In the genomic region with DNA sequence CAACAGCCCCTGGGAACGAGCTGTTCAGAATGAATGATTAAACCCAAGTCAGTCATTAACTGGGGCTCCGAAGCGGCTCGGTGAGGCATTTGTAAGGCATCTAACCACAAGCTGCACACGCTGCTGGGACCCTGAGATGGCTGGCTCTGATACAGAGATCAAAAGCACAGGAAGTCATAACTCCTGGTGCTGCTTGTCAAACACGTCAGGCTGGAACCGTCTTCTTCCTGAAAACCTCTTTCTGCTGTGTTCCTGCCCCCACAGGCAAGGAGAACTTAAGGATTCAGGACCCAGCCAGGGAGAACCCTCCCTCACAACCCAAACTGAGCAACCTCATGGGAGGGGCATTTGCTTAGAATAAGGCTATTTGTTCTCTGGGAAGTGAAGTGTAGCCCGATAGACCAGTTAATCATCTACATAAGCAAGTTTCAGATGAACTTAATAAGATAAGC, we compare ENCODE assay signal across 9 mouse cellular contexts. TPM values are rescaled to one million over a fixed set of nuclear protein-coding genes. Genes with fewer than 3 reads are reported as not detected.
DNase-seq lines count a peak whose midpoint lies in the region; ATAC-seq and TF ChIP-seq lines count a peak whose summit lies in the region.
"Had no signal": no experiment of that assay in that cellular context is flagged by ENCODE, and none has a peak within 500 bp of the region (broad histone marks: within the 10 kb centered on the region; RNA-seq: fewer than 3 reads in every experiment).

No protein-coding gene starts in this region.

- no peak overlapping the region for H3K4me3 ChIP-seq in heart, embryonic 10.5 days
- no peak overlapping the region for H3K4me3 ChIP-seq in heart, embryonic 12.5 days
- H3K4me3 ChIP-seq in embryonic facial prominence, embryonic 13.5 days, result no peak overlapping the region
- H3K4me3 ChIP-seq in limb, embryonic 13.5 days, result no peak overlapping the region
- H3K4me3 ChIP-seq in stomach, postnatal 0 days (ENCODE audit: low read depth, low read length), result no peak overlapping the region
- H3K4me3 ChIP-seq in heart, embryonic 11.5 days (ENCODE audit: low read depth, low read length), result no peak overlapping the region
- H3K4me3 ChIP-seq: megakaryocyte, embryonic 14.5 days had no signal

- no peaks in the 10 kb centered on the region for H3K36me3 ChIP-seq in heart, embryonic 10.5 days
- no peaks in the 10 kb centered on the region for H3K36me3 ChIP-seq in heart, embryonic 12.5 days
- no peaks in the 10 kb centered on the region for H3K36me3 ChIP-seq in embryonic facial prominence, embryonic 13.5 days
- no peaks in the 10 kb centered on the region for H3K36me3 ChIP-seq in limb, embryonic 13.5 days
- no peaks in the 10 kb centered on the region for H3K36me3 ChIP-seq in stomach, postnatal 0 days (ENCODE audit: control insufficient read depth, insufficient read depth, low read length)
- H3K36me3 ChIP-seq in heart, embryonic 11.5 days (ENCODE audit: control insufficient read depth, insufficient read depth, low read length), result no peaks in the 10 kb centered on the region

- WGBS in heart, embryonic 10.5 days, result 37% methylated on average over 8 of the region's 8 CpGs
- 53% methylated on average over 8 of the region's 8 CpGs for WGBS in heart, embryonic 12.5 days
- WGBS in embryonic facial prominence, embryonic 13.5 days, result 19% methylated on average over 8 of the region's 8 CpGs
- 4% methylated on average over 8 of the region's 8 CpGs for WGBS in limb, embryonic 13.5 days
- 12% methylated on average over 8 of the region's 8 CpGs for WGBS in stomach, postnatal 0 days
- 42% methylated on average over 8 of the region's 8 CpGs for WGBS in heart, embryonic 11.5 days (ENCODE audit: insufficient replicate concordance)

- no peak for ATAC-seq in heart, embryonic 12.5 days (ENCODE audit: insufficient number of reproducible peaks, low FRiP score)
- no peak for ATAC-seq in embryonic facial prominence, embryonic 13.5 days (ENCODE audit: insufficient number of reproducible peaks, insufficient read depth, low FRiP score, low TSS enrichment, low read depth)
- ATAC-seq in limb, embryonic 13.5 days (ENCODE audit: low FRiP score, low read depth), result no peak
- peak; percentile 33; the same call in 1 of the 2 replicates for ATAC-seq in stomach, postnatal 0 days (ENCODE audit: low FRiP score, low TSS enrichment)
- no peak for ATAC-seq in heart, embryonic 11.5 days (replicated peaks; ENCODE audit: insufficient number of reproducible peaks, low FRiP score, low TSS enrichment)

- TF ChIP-seq CTCF in stomach, postnatal 0 days (IDR thresholded peaks at IDR 0.05; ENCODE audit: low read depth), result no peak; the same call in 1 of the 2 replicates

- peak overlapping the region; percentile 42; the same call in 1 of the 2 replicates for H3K27ac ChIP-seq in heart, embryonic 10.5 days
- H3K27ac ChIP-seq in heart, embryonic 12.5 days (ENCODE audit: poor library complexity, severe bottlenecking), result no peak overlapping the region
- H3K27ac ChIP-seq in embryonic facial prominence, embryonic 13.5 days, result 0 out of 2 replicates have a peak overlapping the region, but pooled peaks have one; percentile 4
- peak overlapping the region; percentile 52; the same call in 1 of the 2 replicates for H3K27ac ChIP-seq in limb, embryonic 13.5 days
- H3K27ac ChIP-seq in stomach, postnatal 0 days (replicated peaks), result peak overlapping the region; percentile 19
- no peak overlapping the region for H3K27ac ChIP-seq in heart, embryonic 11.5 days (ENCODE audit: low read depth, low read length)

- H3K4me2 ChIP-seq in heart, embryonic 12.5 days, result no peak overlapping the region
- no peak overlapping the region for H3K4me2 ChIP-seq in embryonic facial prominence, embryonic 13.5 days
- no peak overlapping the region for H3K4me2 ChIP-seq in limb, embryonic 13.5 days (replicated peaks)
- H3K4me2 ChIP-seq in stomach, postnatal 0 days (replicated peaks; ENCODE audit: low read depth), result no peak overlapping the region
- no peak overlapping the region for H3K4me2 ChIP-seq in heart, embryonic 11.5 days

- 0 out of 2 replicates have a peak, but pooled peaks cover 5% of the 10 kb centered on the region for H3K27me3 ChIP-seq in heart, embryonic 10.5 days (ENCODE audit: insufficient read depth, poor library complexity, severe bottlenecking)
- no peaks in the 10 kb centered on the region for H3K27me3 ChIP-seq in heart, embryonic 12.5 days (replicated peaks)
- no peaks in the 10 kb centered on the region for H3K27me3 ChIP-seq in embryonic facial prominence, embryonic 13.5 days
- H3K27me3 ChIP-seq in limb, embryonic 13.5 days, result no peaks in the 10 kb centered on the region
- no peaks in the 10 kb centered on the region for H3K27me3 ChIP-seq in stomach, postnatal 0 days (ENCODE audit: control insufficient read depth, insufficient read depth, low read length)
- H3K27me3 ChIP-seq in heart, embryonic 11.5 days (ENCODE audit: control insufficient read depth, insufficient read depth, low read length), result no peaks in the 10 kb centered on the region

- H3K9me3 ChIP-seq in heart, embryonic 10.5 days, result no peaks in the 10 kb centered on the region
- no peaks in the 10 kb centered on the region for H3K9me3 ChIP-seq in heart, embryonic 12.5 days (replicated peaks)
- H3K9me3 ChIP-seq in embryonic facial prominence, embryonic 13.5 days, result no peaks in the 10 kb centered on the region
- H3K9me3 ChIP-seq in limb, embryonic 13.5 days, result no peaks in the 10 kb centered on the region
- no peaks in the 10 kb centered on the region for H3K9me3 ChIP-seq in stomach, postnatal 0 days (ENCODE audit: control insufficient read depth, low read length)
- H3K9me3 ChIP-seq in heart, embryonic 11.5 days (replicated peaks; ENCODE audit: control insufficient read depth, low read length), result no peaks in the 10 kb centered on the region
- H3K9me3 ChIP-seq: megakaryocyte, embryonic 14.5 days had no signal

- peak; percentile 76 for TF ChIP-seq EP300 in stomach, postnatal 0 days (optimal IDR thresholded peaks at IDR 0.05)

- intact Hi-C loops in heart, postnatal 36 days (cut with DNase I), result no loop called here
- intact Hi-C loops in left cerebral cortex, postnatal 36 days (cut with DNase I), result no loop called here

- no peak overlapping the region for H3K9ac ChIP-seq in heart, embryonic 12.5 days
- no peak overlapping the region for H3K9ac ChIP-seq in embryonic facial prominence, embryonic 13.5 days
- no peak overlapping the region for H3K9ac ChIP-seq in limb, embryonic 13.5 days
- no peak overlapping the region for H3K9ac ChIP-seq in stomach, postnatal 0 days (ENCODE audit: low read length)
- no peak overlapping the region for H3K9ac ChIP-seq in heart, embryonic 11.5 days (ENCODE audit: low read depth, low read length)

- H3K4me1 ChIP-seq in heart, embryonic 10.5 days, result peaks cover 25% of the 10 kb centered on the region
- peaks cover 14% of the 10 kb centered on the region for H3K4me1 ChIP-seq in heart, embryonic 12.5 days (replicated peaks)
- H3K4me1 ChIP-seq in embryonic facial prominence, embryonic 13.5 days, result peaks cover 17% of the 10 kb centered on the region
- peaks cover 34% of the 10 kb centered on the region for H3K4me1 ChIP-seq in limb, embryonic 13.5 days
- peaks cover 3% of the 10 kb centered on the region; the same call in 1 of the 2 replicates for H3K4me1 ChIP-seq in stomach, postnatal 0 days (replicated peaks; ENCODE audit: control insufficient read depth, insufficient read depth)
- H3K4me1 ChIP-seq in heart, embryonic 11.5 days (ENCODE audit: control insufficient read depth, insufficient read depth, low read length), result peaks cover 5% of the 10 kb centered on the region; the same call in 1 of the 2 replicates

- no peak for DNase-seq in heart, embryonic 10.5 days (ENCODE audit: low spot score)
- DNase-seq in stomach, postnatal 0 days (ENCODE audit: low spot score), result no peak
- DNase-seq in heart, postnatal 36 days, result no peak
- no peak for DNase-seq in left cerebral cortex, postnatal 36 days (ENCODE audit: low spot score in 2 of 2)

RNA-seq across cellular contexts. Expression of gene Glrp1, which starts 34.3 kb away (rescaled TPM):
- polyA plus RNA-seq in heart, embryonic 10.5 days (2016; fragmentation: Nextera tagmentation; extraction: Ambion mirVana), result 0.10 TPM in 1 of 2 replicates, not detected in the other
- 0.09 and 0.11 TPM in 2 replicates for polyA plus RNA-seq in heart, embryonic 12.5 days (2016; fragmentation: Nextera tagmentation; extraction: Ambion mirVana)
- polyA plus RNA-seq in embryonic facial prominence, embryonic 13.5 days (2015; fragmentation: Nextera tagmentation; extraction: Ambion mirVana), result not detected in 2 replicates
- not detected in 2 replicates for polyA plus RNA-seq in limb, embryonic 13.5 days (2015; fragmentation: Nextera tagmentation; extraction: Ambion mirVana)
- not detected in 2 replicates for polyA plus RNA-seq in stomach, postnatal 0 days (2015; fragmentation: Nextera tagmentation; extraction: Ambion mirVana)
- not detected for total RNA-seq in heart, postnatal 36 days (2021)
- not detected for total RNA-seq in left cerebral cortex, postnatal 36 days (2021)
- polyA plus RNA-seq in heart, embryonic 11.5 days (2014; fragmentation: Nextera tagmentation; extraction: Ambion mirVana), result 0.10 TPM in 1 of 2 replicates, not detected in the other

Comparison
In these comparisons a context has a peak if more than half of its experiments do, and no peak if none do; other contexts are left out.
1. H3K27ac ChIP-seq: peak in heart, embryonic 10.5 days (single experiment), embryonic facial prominence, embryonic 13.5 days (single experiment), limb, embryonic 13.5 days (single experiment) and stomach, postnatal 0 days (single experiment); none in heart, embryonic 12.5 days (single experiment) and heart, embryonic 11.5 days (single experiment).